Mouse (Mus musculus) brain, embryonic 14.5 days (tissue): Measurements from ENCODE around the gene Krtap27-1.

Experiments
- CTCF ChIP-seq: fragments of 200-500 bp; IDR thresholded peaks from 2 replicates; pipeline ENCODE4 v1.5.1; 2012; ENCODE audit warnings: inconsistent platforms, mild to moderate bottlenecking, moderate library complexity, borderline replicate concordance; ENCODE audit not compliant: insufficient read depth, insufficient read length; ENCODE audit errors: extremely low read depth
- POLR2A ChIP-seq: fragments of 200-500 bp; IDR thresholded peaks from 2 replicates; pipeline ENCODE4 v1.6.1; 2012; ENCODE audit warnings: mild to moderate bottlenecking, inconsistent platforms, borderline replicate concordance; ENCODE audit not compliant: poor library complexity, insufficient read depth, insufficient read length, severe bottlenecking; ENCODE audit errors: extremely low read depth

DNA sequence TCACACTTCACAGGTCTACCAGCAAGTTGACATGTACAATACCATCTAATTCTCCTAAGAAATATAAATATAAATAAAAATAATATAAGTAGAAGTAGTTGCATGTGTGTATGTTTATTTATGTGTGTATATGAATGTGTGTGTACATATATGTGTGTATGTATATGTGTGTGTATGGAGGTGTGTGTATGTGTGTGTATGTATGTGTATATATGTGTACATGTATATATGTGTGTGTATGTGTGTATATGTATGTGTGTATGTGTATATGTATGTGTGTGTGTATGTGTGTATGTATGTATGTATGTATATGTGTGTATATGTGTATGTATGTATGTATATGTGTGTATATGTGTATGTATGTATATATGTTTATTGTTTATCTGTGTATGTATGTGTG lies 45.1 kb upstream of the Krtap27-1 start:
- no peak for TF ChIP-seq POLR2A
- TF ChIP-seq CTCF, result no peak
